ENCODE assay signal across 24 mouse cellular contexts in the genomic region with DNA sequence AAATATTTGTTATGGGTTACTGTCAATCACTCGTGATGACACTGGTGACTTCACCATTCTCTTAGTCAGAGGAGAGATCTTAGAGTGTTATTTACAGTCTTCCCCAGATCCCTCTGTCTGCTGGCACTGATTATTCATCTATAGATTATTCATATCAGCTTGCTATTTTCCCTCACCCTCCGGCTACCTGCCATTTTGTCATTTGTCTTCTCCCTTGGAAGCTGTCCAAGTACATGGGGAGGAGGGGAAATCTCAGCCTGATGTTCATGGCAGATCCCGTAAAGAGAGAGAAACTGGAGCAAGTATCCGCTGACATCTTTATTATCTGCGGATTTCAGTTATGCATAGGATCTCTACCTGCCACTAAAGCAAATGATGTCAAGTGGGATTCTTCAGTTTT.
DNase-seq lines count a peak whose midpoint lies in the region; ATAC-seq lines count a peak whose summit lies in the region.
"Had no signal": no experiment of that assay in that cellular context is flagged by ENCODE, and none has a peak within 500 bp of the region (broad histone marks: within the 10 kb centered on the region; RNA-seq: fewer than 3 reads in every experiment).

No protein-coding gene starts in this region.

- H3K36me3 ChIP-seq in forebrain, embryonic 14.5 days (ENCODE audit: control insufficient read depth, insufficient read depth, low read length) = no peaks in the 10 kb centered on the region
- H3K36me3 ChIP-seq in forebrain, embryonic 13.5 days (ENCODE audit: poor library complexity, severe bottlenecking) = no peaks in the 10 kb centered on the region
- no peaks in the 10 kb centered on the region for H3K36me3 ChIP-seq in midbrain, embryonic 16.5 days (ENCODE audit: control insufficient read depth, insufficient read depth, low read length)
- no peaks in the 10 kb centered on the region for H3K36me3 ChIP-seq in midbrain, embryonic 10.5 days
- H3K36me3 ChIP-seq: forebrain, embryonic 10.5 days; forebrain, embryonic 15.5 days; G1E; heart, embryonic 10.5 days; heart, embryonic 13.5 days; hindbrain, embryonic 13.5 days had no signal

- no peak overlapping the region for H3K4me2 ChIP-seq in forebrain, embryonic 14.5 days (ENCODE audit: low read length)
- no peak overlapping the region for H3K4me2 ChIP-seq in forebrain, embryonic 13.5 days
- H3K4me2 ChIP-seq in midbrain, embryonic 16.5 days (ENCODE audit: low read length) = no peak overlapping the region
- H3K4me2 ChIP-seq: forebrain, embryonic 15.5 days; heart, embryonic 13.5 days; hindbrain, embryonic 13.5 days had no signal

- no peaks in the 10 kb centered on the region for H3K9me3 ChIP-seq in forebrain, embryonic 14.5 days (replicated peaks; ENCODE audit: control insufficient read depth, low read length)
- no peaks in the 10 kb centered on the region for H3K9me3 ChIP-seq in forebrain, embryonic 13.5 days (replicated peaks)
- no peaks in the 10 kb centered on the region for H3K9me3 ChIP-seq in midbrain, embryonic 16.5 days (replicated peaks; ENCODE audit: control insufficient read depth, low read length, poor library complexity, severe bottlenecking)
- H3K9me3 ChIP-seq in midbrain, embryonic 10.5 days (replicated peaks) = no peaks in the 10 kb centered on the region
- H3K9me3 ChIP-seq: forebrain, embryonic 10.5 days; forebrain, embryonic 15.5 days; heart, embryonic 10.5 days; heart, embryonic 13.5 days; hindbrain, embryonic 13.5 days had no signal

- WGBS in forebrain, embryonic 14.5 days = 72% methylated on average over 5 of the region's 5 CpGs
- 68% methylated on average over 5 of the region's 5 CpGs for WGBS in forebrain, embryonic 13.5 days
- WGBS in midbrain, embryonic 16.5 days = 58% methylated on average over 5 of the region's 5 CpGs
- WGBS in midbrain, embryonic 10.5 days = 94% methylated on average over 5 of the region's 5 CpGs

- peak; percentile 55 for DNase-seq in forebrain, embryonic 14.5 days (ENCODE audit: low spot score)
- peak; percentile 6 for DNase-seq in left cerebral cortex, postnatal 4 days
- no peak for DNase-seq in left cerebral cortex, adult 11 months (ENCODE audit: low spot score)
- DNase-seq in midbrain, embryonic 10.5 days (ENCODE audit: low spot score) = no peak
- DNase-seq in ovary, adult 18-20 months (ENCODE audit: low spot score) = no peak
- DNase-seq: adrenal gland, postnatal 10 days; adrenal gland, postnatal 36 days; B cell, adult 2 months; cerebellum, adult 11 months; cerebellum, adult 8-10 months; gastrocnemius, postnatal 25 days; heart, adult 18-20 months; heart, postnatal 14 days; heart, postnatal 4 days had no signal

- no peak overlapping the region for H3K4me3 ChIP-seq in forebrain, embryonic 14.5 days (ENCODE audit: low read depth, low read length)
- no peak overlapping the region for H3K4me3 ChIP-seq in forebrain, embryonic 13.5 days
- no peak overlapping the region for H3K4me3 ChIP-seq in midbrain, embryonic 16.5 days (ENCODE audit: low read depth, low read length)
- H3K4me3 ChIP-seq in midbrain, embryonic 10.5 days = no peak overlapping the region
- H3K4me3 ChIP-seq: forebrain, embryonic 10.5 days; forebrain, embryonic 15.5 days; heart, embryonic 10.5 days; heart, embryonic 13.5 days; hindbrain, embryonic 13.5 days had no signal

- H3K4me1 ChIP-seq in forebrain, embryonic 14.5 days (ENCODE audit: control insufficient read depth, insufficient read depth, low read length) = peaks cover 6% of the 10 kb centered on the region; the same call in 1 of the 2 replicates
- H3K4me1 ChIP-seq in forebrain, embryonic 13.5 days = peaks cover 15% of the 10 kb centered on the region
- peaks cover 10% of the 10 kb centered on the region; the same call in 1 of the 2 replicates for H3K4me1 ChIP-seq in midbrain, embryonic 16.5 days (ENCODE audit: control insufficient read depth, insufficient read depth, low read length)
- no peaks in the 10 kb centered on the region for H3K4me1 ChIP-seq in midbrain, embryonic 10.5 days
- H3K4me1 ChIP-seq: forebrain, embryonic 10.5 days; heart, embryonic 10.5 days; heart, embryonic 13.5 days had no signal

- no peaks in the 10 kb centered on the region for H3K27me3 ChIP-seq in forebrain, embryonic 14.5 days (replicated peaks; ENCODE audit: control insufficient read depth, insufficient read depth, low read length)
- no peaks in the 10 kb centered on the region for H3K27me3 ChIP-seq in forebrain, embryonic 13.5 days
- H3K27me3 ChIP-seq in midbrain, embryonic 16.5 days (ENCODE audit: control insufficient read depth, insufficient read depth, low read depth, low read length) = no peaks in the 10 kb centered on the region
- H3K27me3 ChIP-seq in midbrain, embryonic 10.5 days (ENCODE audit: low read depth, poor library complexity, severe bottlenecking) = no peaks in the 10 kb centered on the region
- H3K27me3 ChIP-seq: CH12.LX; forebrain, embryonic 15.5 days; heart, embryonic 13.5 days; hindbrain, embryonic 13.5 days; Patski had no signal

- intact Hi-C loops in left cerebral cortex, postnatal 4 days (cut with DNase I) = no loop called here

- no peak for ATAC-seq in forebrain, embryonic 14.5 days
- ATAC-seq in forebrain, embryonic 13.5 days = no peak
- 0 out of 2 replicates have a peak, but pooled peaks have one; percentile 30 for ATAC-seq in midbrain, embryonic 16.5 days
- ATAC-seq: forebrain, embryonic 15.5 days; Patski had no signal

- no peak overlapping the region for H3K9ac ChIP-seq in forebrain, embryonic 14.5 days (ENCODE audit: low read length)
- H3K9ac ChIP-seq in forebrain, embryonic 13.5 days = no peak overlapping the region
- H3K9ac ChIP-seq in midbrain, embryonic 16.5 days (ENCODE audit: low read depth, low read length) = no peak overlapping the region
- H3K9ac ChIP-seq: forebrain, embryonic 15.5 days; heart, embryonic 13.5 days; hindbrain, embryonic 13.5 days had no signal

- no peak overlapping the region for H3K27ac ChIP-seq in forebrain, embryonic 14.5 days (ENCODE audit: low read depth, low read length)
- H3K27ac ChIP-seq in forebrain, embryonic 13.5 days = no peak overlapping the region
- no peak overlapping the region for H3K27ac ChIP-seq in midbrain, embryonic 16.5 days (ENCODE audit: low read length)
- no peak overlapping the region for H3K27ac ChIP-seq in midbrain, embryonic 10.5 days (replicated peaks)
- H3K27ac ChIP-seq: forebrain, embryonic 10.5 days; forebrain, embryonic 15.5 days; heart, embryonic 10.5 days; heart, embryonic 13.5 days; hindbrain, embryonic 13.5 days had no signal

Comparison
In these comparisons a context has a peak if more than half of its experiments do, and no peak if none do; other contexts are left out.
1. DNase-seq: peak in forebrain, embryonic 14.5 days (single experiment) and left cerebral cortex, postnatal 4 days (single experiment); none in left cerebral cortex, adult 11 months (single experiment), midbrain, embryonic 10.5 days (single experiment) and ovary, adult 18-20 months (single experiment).